Mouse (Mus musculus) small intestine, adult 2 months (tissue): ENCODE results near the gene Sulf2.

Source experiments
- CTCF ChIP-seq: fragments of 200-500 bp; IDR thresholded peaks from 2 replicates; pipeline ENCODE4 v1.5.1; 2012; ENCODE audit warnings: low read depth, mild to moderate bottlenecking, control low read depth, inconsistent platforms, low read length, moderate library complexity, mixed read lengths; ENCODE audit not compliant: insufficient replicate concordance, insufficient read length; ENCODE audit errors: extremely low read depth
- POLR2A ChIP-seq: fragments of 200-500 bp; IDR thresholded peaks from 2 replicates; pipeline ENCODE4 v1.6.1; 2012; ENCODE audit warnings: low read depth, mild to moderate bottlenecking, control low read depth, inconsistent platforms, low read length, moderate library complexity

DNA sequence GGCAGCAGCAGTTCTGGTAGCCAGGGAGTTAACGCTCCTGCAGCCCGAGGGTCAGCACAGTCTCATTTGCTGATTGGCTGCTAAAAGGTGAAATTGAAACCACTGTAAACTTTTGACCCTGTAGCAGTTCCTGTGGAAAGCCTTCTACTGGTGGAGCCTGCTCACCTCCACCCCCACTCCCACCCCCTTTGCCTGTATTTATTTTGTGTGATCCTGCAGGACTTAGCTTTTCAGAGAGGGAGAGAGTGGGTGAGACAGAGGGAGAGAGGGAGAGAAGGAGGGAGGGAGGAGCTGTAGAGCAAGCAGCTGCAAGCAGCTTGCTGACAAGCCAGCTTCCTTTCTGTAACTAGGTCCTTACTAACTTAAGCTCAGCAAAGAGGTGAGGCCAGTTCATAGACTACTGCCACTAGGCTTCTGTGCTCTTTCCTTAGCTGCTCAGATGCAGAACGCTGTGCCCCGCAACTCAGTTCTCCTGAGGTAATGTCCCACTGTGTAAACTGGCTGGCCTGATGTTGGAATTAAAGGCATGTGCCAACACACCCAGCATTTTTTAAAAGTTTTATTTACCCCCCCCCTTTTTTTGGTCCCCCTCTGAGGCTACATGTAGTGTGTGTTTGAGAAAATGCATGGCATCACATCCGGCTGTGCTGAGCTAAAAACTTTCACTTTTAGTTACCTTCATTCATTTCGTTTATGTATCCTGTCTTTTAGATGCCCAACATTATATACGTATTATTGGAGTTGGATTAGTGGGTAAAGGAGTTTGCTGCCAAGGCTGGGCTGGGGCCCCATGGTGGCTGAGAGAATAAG is 124.1 kb downstream of the Sulf2 start:
- TF ChIP-seq CTCF (no peak), POLR2A (no peak)
